Mouse (Mus musculus) midbrain, embryonic 11.5 days (tissue): ENCODE measurements around the gene Kifc5b. TPM values are rescaled to one million over a fixed set of nuclear protein-coding genes. Genes with fewer than 3 reads are reported as not detected.

ENCODE experiments used
- ATAC-seq: fragments of 200-750 bp; cut with Nextera tagmentation; 2 replicates; pipeline ENCODE4 v1.8.0; 2017; ENCODE audit warnings: moderate TSS enrichment, moderate library complexity; ENCODE audit not compliant: low FRiP score
- DNase-seq: peaks from one replicate; pipeline ENCODE4 v3.0.0; 2015; ENCODE audit warnings: low spot score; ENCODE audit errors: missing footprints
- H3K27ac ChIP-seq: fragments of 300-500 bp; sonication (generic); 2 replicates; pipeline ENCODE4 v1.5.1; 2014; ENCODE audit warnings: low read depth, low read length
- H3K27me3 ChIP-seq: fragments of 300-500 bp; sonication (generic); 2 replicates; pipeline ENCODE4 v1.6.1; 2014; ENCODE audit warnings: mild to moderate bottlenecking, low read length, moderate library complexity, mixed read lengths; ENCODE audit not compliant: control insufficient read depth, insufficient read depth
- H3K36me3 ChIP-seq: fragments of 300-500 bp; sonication (generic); 2 replicates; pipeline ENCODE4 v1.6.1; 2014; ENCODE audit warnings: mild to moderate bottlenecking, low read length, moderate library complexity, mixed read lengths; ENCODE audit not compliant: control insufficient read depth, insufficient read depth
- H3K4me1 ChIP-seq: fragments of 300-500 bp; sonication (generic); 2 replicates; pipeline ENCODE4 v1.6.1; 2014; ENCODE audit warnings: low read length; ENCODE audit not compliant: control insufficient read depth, insufficient read depth
- H3K4me2 ChIP-seq: fragments of 300-500 bp; sonication (generic); 2 replicates; pipeline ENCODE4 v1.6.1; 2014; ENCODE audit warnings: mild to moderate bottlenecking, moderate library complexity
- H3K4me3 ChIP-seq: fragments of 300-500 bp; sonication (generic); 2 replicates; pipeline ENCODE4 v1.5.1; 2014; ENCODE audit warnings: low read depth, low read length
- H3K9ac ChIP-seq: fragments of 300-500 bp; sonication (generic); 2 replicates; pipeline ENCODE4 v1.6.1; 2014; ENCODE audit warnings: low read length
- H3K9me3 ChIP-seq: fragments of 300-500 bp; sonication (generic); 2 replicates; pipeline ENCODE4 v1.6.1; 2016; ENCODE audit warnings: low read length; ENCODE audit not compliant: control insufficient read depth
- WGBS: fragments of 180-500 bp; shearing (Covaris S2); extraction: QIAGEN DNeasy Blood & Tissue Kit; methylation state at CpG from one replicate; pipeline ENCODE4 v1.1.7; 2014; 5-methylcytosine and 5-hydroxymethylcytosine counted together
- polyA plus RNA-seq: library from polyadenylated mRNA; unstranded; fragments of >200 nt; fragmentation: Nextera tagmentation; extraction: Ambion mirVana; gene quantifications from 2 replicates; pipeline ENCODE4 v1.2.1, GENCODE M21; 2014

Kifc5b gene
- polyA plus RNA-seq, 1 experiment from 2014 or later: 6.4 TPM

GRCm38 (mm10) chr17:26948316-26949050 is 31.6 kb downstream of the Kifc5b start:
- peak overlapping the region; percentile 100 for H3K4me2 ChIP-seq
- H3K9ac ChIP-seq: peak overlapping the region; percentile 82
- DNase-seq: peak; percentile 95
- no peak for ATAC-seq
- H3K27ac ChIP-seq: peak overlapping the region; percentile 69
- H3K36me3 ChIP-seq: no peaks in the 10 kb centered on the region
- H3K27me3 ChIP-seq: no peaks in the 10 kb centered on the region
- H3K9me3 ChIP-seq: no peaks in the 10 kb centered on the region
- H3K4me3 ChIP-seq: peak overlapping the region; percentile 79
- peaks cover 70% of the 10 kb centered on the region for H3K4me1 ChIP-seq
- WGBS: 0% methylated on average over 16 of the region's 87 CpGs

GRCm38 (mm10) chr17:26949051-26949577 is 32.2 kb downstream of the Kifc5b start:
- ATAC-seq (peak; percentile 12; the same call in 1 of the 2 replicates), DNase-seq (peak; percentile 92)
- 5% methylated on average over 13 of the region's 14 CpGs for WGBS
- no peaks in the 10 kb centered on the region for H3K36me3 ChIP-seq
- peak overlapping the region; percentile 79 for H3K4me3 ChIP-seq
- H3K4me2 ChIP-seq: peak overlapping the region; percentile 100
- H3K27me3 ChIP-seq: no peaks in the 10 kb centered on the region
- H3K4me1 ChIP-seq: peaks cover 76% of the 10 kb centered on the region
- H3K9me3 ChIP-seq: no peaks in the 10 kb centered on the region
- H3K27ac ChIP-seq: peak overlapping the region; percentile 69
- peak overlapping the region; percentile 82 for H3K9ac ChIP-seq

DNA sequence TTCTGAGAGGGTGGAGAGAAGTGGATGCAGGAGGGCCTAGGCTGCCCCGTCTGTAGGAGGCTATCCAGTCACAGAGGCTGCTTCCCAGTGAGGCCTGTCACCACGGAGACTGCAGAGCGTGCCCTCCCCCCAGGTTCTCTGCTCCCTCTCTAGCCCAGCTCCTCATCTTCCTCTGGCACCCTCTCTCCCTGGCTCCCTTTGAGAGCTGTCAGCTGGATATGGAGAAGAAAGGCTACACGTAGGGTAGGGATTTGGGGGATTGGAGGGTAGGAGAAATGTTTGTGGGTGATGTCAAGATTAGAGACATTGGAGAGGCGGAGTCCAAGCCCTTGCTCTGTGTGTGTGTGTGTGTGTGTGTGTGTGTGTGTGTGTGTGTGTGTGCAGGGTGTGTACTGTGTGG is 33.0 kb downstream of the Kifc5b start:
- Histone ChIP-seq H3K27ac (no peak overlapping the region), H3K27me3 (no peaks in the 10 kb centered on the region), H3K9me3 (no peaks in the 10 kb centered on the region), H3K9ac (no peak overlapping the region), H3K4me1 (peaks cover 76% of the 10 kb centered on the region), H3K4me3 (no peak overlapping the region), H3K36me3 (no peaks in the 10 kb centered on the region), H3K4me2 (peak overlapping the region; percentile 100)
- DNase-seq (no peak), ATAC-seq (no peak)
- WGBS: 25% methylated on average over 5 of the region's 5 CpGs

DNA sequence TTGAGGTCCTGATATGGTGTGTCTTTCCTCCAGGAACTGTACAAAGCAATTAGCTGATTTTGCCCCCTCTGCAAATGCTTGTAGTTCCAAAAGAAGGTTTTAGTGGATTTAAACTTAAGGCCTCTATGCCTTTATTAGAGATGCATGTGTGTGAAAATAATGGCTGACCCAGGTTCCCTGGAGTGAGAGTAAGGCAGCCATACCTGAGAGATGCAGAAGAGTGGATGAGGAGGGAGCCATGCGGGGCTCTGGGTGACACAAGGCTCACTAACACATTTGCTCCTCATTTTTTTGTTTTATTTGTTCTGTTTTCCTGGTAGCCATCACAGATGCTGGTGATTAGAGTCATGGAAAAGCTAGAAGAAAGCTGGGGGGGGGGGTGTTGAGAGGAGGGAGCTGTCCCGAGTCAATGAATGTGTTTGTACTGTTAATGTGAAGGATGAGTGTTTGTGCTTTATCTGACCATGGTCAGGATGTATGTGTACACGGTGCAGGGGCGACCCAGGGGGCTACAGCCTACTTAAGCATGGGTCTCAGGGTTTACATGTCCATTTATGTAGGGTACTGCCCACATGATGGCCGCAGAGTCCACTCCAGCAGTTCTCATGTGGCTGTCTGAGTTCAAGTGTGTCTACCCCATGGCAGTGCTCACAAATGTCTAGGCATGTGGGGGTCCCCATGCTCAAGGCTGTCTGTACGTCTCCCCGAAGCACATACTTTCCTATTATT is 33.8 kb downstream of the Kifc5b start:
- WGBS: 31% methylated on average over 7 of the region's 7 CpGs
- peak overlapping the region; percentile 54 for H3K9ac ChIP-seq
- H3K4me1 ChIP-seq: peaks cover 72% of the 10 kb centered on the region
- DNase-seq (peak; percentile 81), ATAC-seq (no peak)
- no peaks in the 10 kb centered on the region for H3K27me3 ChIP-seq
- H3K27ac ChIP-seq: peak overlapping the region; percentile 59
- no peaks in the 10 kb centered on the region for H3K9me3 ChIP-seq
- peak overlapping the region; percentile 82 for H3K4me2 ChIP-seq
- peak overlapping the region; percentile 41 for H3K4me3 ChIP-seq
- H3K36me3 ChIP-seq: no peaks in the 10 kb centered on the region

- peak; percentile 98 for DNase-seq
- no peaks in the 10 kb centered on the region for H3K27me3 ChIP-seq
- peak overlapping the region; percentile 74 for H3K9ac ChIP-seq
- peak; percentile 72 for ATAC-seq
- peaks cover 3% of the 10 kb centered on the region; the same call in 1 of the 2 replicates for H3K36me3 ChIP-seq
- H3K27ac ChIP-seq: peak overlapping the region; percentile 59
- H3K9me3 ChIP-seq: no peaks in the 10 kb centered on the region
- peak overlapping the region; percentile 82 for H3K4me2 ChIP-seq
- WGBS: 0% methylated on average over 11 of the region's 11 CpGs
- peaks cover 66% of the 10 kb centered on the region for H3K4me1 ChIP-seq
- peak overlapping the region; percentile 41 for H3K4me3 ChIP-seq
Measured at GRCm38 (mm10) chr17:26951406-26951805, 34.5 kb downstream of the Kifc5b start.

DNA sequence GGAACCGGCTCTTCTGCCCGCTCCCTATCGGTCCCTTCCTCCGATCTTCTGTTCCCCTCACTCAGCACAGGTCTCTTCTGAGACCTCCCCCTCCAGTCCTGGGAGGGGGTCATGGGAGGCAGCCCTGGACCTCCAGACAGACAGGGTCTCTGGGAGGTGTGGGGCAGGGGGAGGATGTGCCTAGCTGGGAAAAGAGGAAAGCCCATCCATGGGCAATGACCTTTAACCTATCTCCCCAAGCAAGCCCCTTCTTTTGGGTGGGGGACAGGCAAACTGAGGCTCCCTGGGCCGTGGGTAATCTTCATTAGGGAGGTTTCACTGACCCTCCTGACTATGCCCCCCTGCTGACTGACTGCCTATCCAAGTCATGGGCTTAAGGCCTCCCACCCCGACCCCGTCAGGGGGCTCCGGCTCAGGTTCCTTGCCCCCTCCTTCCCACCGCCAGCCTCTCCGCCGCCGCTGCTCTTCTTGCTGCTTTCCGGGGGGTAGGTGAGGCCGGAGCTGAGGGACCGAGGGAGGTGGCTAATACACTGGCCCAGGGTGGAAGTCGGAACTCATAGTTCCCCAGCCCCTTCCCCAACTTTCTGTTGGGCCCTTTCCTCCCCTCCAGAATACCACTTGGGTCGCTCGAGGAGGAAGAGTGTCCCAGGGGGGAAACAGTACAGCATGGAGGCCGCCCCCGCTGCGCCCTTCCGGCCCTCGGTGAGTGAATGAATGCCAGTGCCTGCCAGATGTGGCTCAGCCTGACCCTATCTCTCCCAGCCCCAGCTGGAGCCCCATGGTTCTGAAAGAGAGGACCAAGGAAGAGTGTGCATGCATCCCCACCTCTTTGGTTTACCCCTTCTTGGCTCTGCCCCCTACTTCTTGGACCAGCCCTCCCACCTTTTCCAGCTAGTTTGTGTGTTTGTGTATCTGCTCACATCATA is 35.3 kb downstream of the Kifc5b start:
- under 1% methylated on average over 22 of the region's 23 CpGs for whole genome bisulfite sequencing
- H3K4me1 ChIP-seq: peaks cover 58% of the 10 kb centered on the region

DNA sequence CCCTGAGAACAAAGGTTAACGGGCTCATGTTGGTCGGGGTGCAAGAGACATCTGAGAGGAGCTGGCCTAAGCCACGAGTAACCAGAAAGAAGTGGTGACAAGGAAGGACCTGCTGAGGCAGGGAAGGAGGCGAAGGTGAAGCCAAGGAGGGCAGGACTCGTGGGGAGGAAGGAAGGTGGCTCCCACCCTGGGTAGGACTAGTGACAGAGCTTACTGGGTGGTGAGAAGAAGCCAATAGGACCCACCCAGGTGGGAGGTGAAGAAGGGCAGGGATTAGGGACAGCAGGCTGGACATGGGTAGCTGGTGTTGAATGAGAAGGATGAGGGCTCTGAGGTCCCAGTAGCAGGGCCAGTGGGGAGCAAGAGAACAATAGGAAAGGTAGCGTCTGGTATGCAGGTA is 36.3 kb downstream of the Kifc5b start:
- 15% methylated on average over 6 of the region's 6 CpGs for WGBS
- H3K9ac ChIP-seq: peak overlapping the region; percentile 74
- no peaks in the 10 kb centered on the region for H3K27me3 ChIP-seq
- H3K4me2 ChIP-seq: peak overlapping the region; percentile 82
- peak overlapping the region; percentile 41; the same call in 1 of the 2 replicates for H3K4me3 ChIP-seq
- DNase-seq: no peak
- ATAC-seq: no peak
- H3K9me3 ChIP-seq: no peaks in the 10 kb centered on the region
- H3K4me1 ChIP-seq: peaks cover 50% of the 10 kb centered on the region
- peaks cover 13% of the 10 kb centered on the region; the same call in 1 of the 2 replicates for H3K36me3 ChIP-seq
- H3K27ac ChIP-seq: no peak overlapping the region

More for the DNA sequence above, 35.3 kb downstream of the Kifc5b start:
- Histone ChIP-seq H3K27ac (peak overlapping the region; percentile 57), H3K4me2 (peak overlapping the region; percentile 82), H3K9ac (peak overlapping the region; percentile 74), H3K27me3 (no peaks in the 10 kb centered on the region), H3K36me3 (peaks cover 9% of the 10 kb centered on the region; the same call in 1 of the 2 replicates), H3K9me3 (no peaks in the 10 kb centered on the region), H3K4me3 (peak overlapping the region; percentile 41)
- ATAC-seq (0 out of 2 replicates have a peak, but pooled peaks have one; percentile 22), DNase-seq (peak; percentile 87)

DNA sequence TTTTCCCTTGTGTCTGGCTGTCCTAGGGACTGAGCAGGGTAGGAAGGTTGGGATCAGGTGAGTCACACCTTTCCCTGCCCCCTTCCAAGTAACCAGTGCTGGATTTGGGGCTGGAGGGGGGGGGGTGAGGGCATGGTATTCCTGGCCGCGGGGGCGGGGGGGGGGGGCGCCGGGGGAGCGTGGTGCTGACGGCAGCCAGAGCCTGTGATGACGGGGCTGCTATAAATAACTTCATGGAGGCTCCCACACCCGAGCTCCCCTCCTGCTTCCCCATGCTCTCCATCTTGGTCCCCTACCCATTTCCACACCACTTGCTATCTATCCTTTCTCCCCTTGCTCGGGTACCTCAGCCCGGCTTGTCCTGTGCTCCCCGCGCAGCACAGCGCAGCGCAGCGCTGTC is 36.8 kb downstream of the Kifc5b start:
- Histone ChIP-seq H3K36me3 (peaks cover 13% of the 10 kb centered on the region; the same call in 1 of the 2 replicates), H3K9me3 (no peaks in the 10 kb centered on the region), H3K4me2 (peak overlapping the region; percentile 82), H3K4me1 (peaks cover 49% of the 10 kb centered on the region), H3K27me3 (no peaks in the 10 kb centered on the region), H3K4me3 (peak overlapping the region; percentile 41; the same call in 1 of the 2 replicates), H3K9ac (peak overlapping the region; percentile 74), H3K27ac (no peak overlapping the region)
- WGBS: 17% methylated on average over 11 of the region's 16 CpGs
- ATAC-seq: no peak
- DNase-seq: no peak
